Mouse (Mus musculus) heart, adult 2 months (tissue): Measurements from ENCODE around the gene Hipk3. TPM values are rescaled to one million over a fixed set of nuclear protein-coding genes. Genes with fewer than 3 reads are reported as not detected.

ENCODE experiments used
- DNase-seq, 2 experiments: peaks; one replicate each; pipeline ENCODE4 v3.0.0; 2021
- H3K27ac ChIP-seq: fragments of 200-600 bp; 2 replicates; pipeline ENCODE4 v1.8.1; 2022
- H3K27me3 ChIP-seq: fragments of 200-500 bp; 2 replicates; pipeline ENCODE4 v1.6.1; 2012; ENCODE audit warnings: mild to moderate bottlenecking, low read length, inconsistent platforms, mixed read lengths; ENCODE audit not compliant: control insufficient read depth, insufficient read depth
- H3K36me3 ChIP-seq: fragments of 200-500 bp; 2 replicates; pipeline ENCODE4 v1.6.1; 2012; ENCODE audit warnings: low read length, inconsistent platforms; ENCODE audit not compliant: control insufficient read depth, insufficient read depth
- H3K4me1 ChIP-seq: fragments of 200-500 bp; 2 replicates; pipeline ENCODE4 v1.6.1; 2011; ENCODE audit warnings: low read length; ENCODE audit not compliant: control insufficient read depth, insufficient read depth
- H3K4me3 ChIP-seq: fragments of 200-600 bp; 2 replicates; pipeline ENCODE4 v1.8.1; 2022
- H3K79me2 ChIP-seq: fragments of 200-500 bp; replicated peaks from 2 replicates; pipeline ENCODE4 v1.6.1; 2012; ENCODE audit warnings: mild to moderate bottlenecking, inconsistent platforms, low read length, moderate library complexity, mixed read lengths; ENCODE audit not compliant: control insufficient read depth, insufficient read depth
- H3K9ac ChIP-seq: fragments of 200-500 bp; 2 replicates; pipeline ENCODE4 v1.6.1; 2012; ENCODE audit warnings: low read depth, mild to moderate bottlenecking, control low read depth, inconsistent platforms, low read length, mixed read lengths
- CTCF ChIP-seq: fragments of 200-600 bp; IDR thresholded peaks from 2 replicates; pipeline ENCODE4 v1.8.1; 2022; ENCODE audit warnings: antibody characterized with exemption, mild to moderate bottlenecking, moderate library complexity
- EP300 ChIP-seq: fragments of 200-500 bp; IDR thresholded peaks from 2 replicates; pipeline ENCODE4 v1.6.1; 2011; ENCODE audit warnings: low read depth, low read length, control low read depth; ENCODE audit not compliant: insufficient read depth
- POLR2A ChIP-seq: fragments of 200-500 bp; IDR thresholded peaks from 2 replicates; pipeline ENCODE4 v1.6.1; 2011; ENCODE audit warnings: mild to moderate bottlenecking, low read depth, low read length, control low read depth; ENCODE audit not compliant: insufficient read depth
- WGBS: fragments of 180-500 bp; shearing (Covaris S2); methylation state at CpG from one replicate; pipeline ENCODE4 v1.1.7; 2018; 5-methylcytosine and 5-hydroxymethylcytosine counted together
- intact Hi-C: fragments of 180-260 bp; cut with DNase I; formaldehyde crosslinking; loops from one replicate; pipeline ENCODE4 v1.15.1; 2025
- polyA plus RNA-seq: library from polyadenylated mRNA; depleted of rRNA; stranded (reverse); fragments of >200 nt; gene quantifications from 2 replicates; pipeline ENCODE4 v1.2.3, GENCODE M21; 2012
- total RNA-seq, 2 experiments: library from RNA; stranded (reverse); gene quantifications; 2 replicates each; pipeline ENCODE4 v1.2.3; 2021

Hipk3 gene
- total and polyA plus RNA-seq, 3 experiments = 66.9 to 229 (median 206) TPM

- DNase-seq = no peak
- H3K4me1 ChIP-seq = peaks cover 23% of the 10 kb centered on the region
- peaks cover 38% of the 10 kb centered on the region for H3K36me3 ChIP-seq
- peak overlapping the region; percentile 57; the same call in 1 of the 2 replicates for H3K9ac ChIP-seq
- 71% methylated on average over 6 of the region's 6 CpGs for WGBS
- H3K79me2 ChIP-seq = peaks cover 10% of the 10 kb centered on the region
- intact Hi-C loops = loop anchor here (2.0 kb wide), 1 partner anchor 22 kb away; no protein-coding TSS in a partner anchor
- H3K27me3 ChIP-seq = no peaks in the 10 kb centered on the region
- no peak overlapping the region for H3K4me3 ChIP-seq
- TF ChIP-seq EP300 (no peak), CTCF (no peak), POLR2A (no peak)
- peak overlapping the region; percentile 87 for H3K27ac ChIP-seq
Measured at GRCm38 (mm10) chr2:104470536-104470935, 23.7 kb downstream of the Hipk3 start.

DNA sequence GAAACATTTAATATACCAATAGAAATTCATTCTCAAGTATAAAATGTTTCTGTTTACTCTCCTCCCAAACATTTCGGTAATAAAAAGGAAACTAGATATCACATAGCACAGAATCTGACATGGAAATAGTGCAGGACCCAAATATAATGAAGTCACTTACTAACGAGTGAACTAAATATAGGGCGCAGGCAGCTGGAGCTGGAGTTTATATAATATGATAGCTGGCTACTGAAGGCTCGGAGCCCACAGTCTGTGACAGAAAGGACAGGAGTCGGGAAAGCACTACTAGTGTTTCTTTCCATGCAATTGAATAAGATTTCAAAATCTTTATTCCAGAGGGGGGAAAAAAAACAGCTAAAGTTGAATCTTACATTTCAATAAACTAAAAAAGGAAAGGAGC lies 25.8 kb downstream of the Hipk3 start:
- TF ChIP-seq EP300 (no peak), POLR2A (no peak), CTCF (no peak)
- Histone ChIP-seq H3K4me3 (no peak overlapping the region), H3K27me3 (no peaks in the 10 kb centered on the region), H3K79me2 (peaks cover 11% of the 10 kb centered on the region), H3K4me1 (peaks cover 26% of the 10 kb centered on the region), H3K36me3 (peaks cover 41% of the 10 kb centered on the region), H3K27ac (peak overlapping the region; percentile 87), H3K9ac (no peak overlapping the region)
- DNase-seq = no peak
- intact Hi-C loops = no loop called here
- 28% methylated on average over 5 of the region's 5 CpGs for WGBS

- TF ChIP-seq POLR2A (peak; percentile 50; the same call in 1 of the 2 replicates), CTCF (no peak), EP300 (peak; percentile 98)
- peak in 1 of 2 experiments; percentile 66 for DNase-seq
- intact Hi-C loops = no loop called here
- Histone ChIP-seq H3K79me2 (peaks cover 14% of the 10 kb centered on the region), H3K9ac (peak overlapping the region; percentile 87), H3K4me3 (no peak overlapping the region), H3K36me3 (peaks cover 43% of the 10 kb centered on the region), H3K4me1 (peaks cover 29% of the 10 kb centered on the region), H3K27me3 (no peaks in the 10 kb centered on the region), H3K27ac (peak overlapping the region; percentile 87)
- 42% methylated on average over 9 of the region's 9 CpGs for WGBS
Measured at GRCm38 (mm10) chr2:104466908-104467616, 27.2 kb downstream of the Hipk3 start.

- DNase-seq = no peak
- Histone ChIP-seq H3K36me3 (peaks cover 44% of the 10 kb centered on the region), H3K79me2 (peaks cover 14% of the 10 kb centered on the region), H3K4me1 (peaks cover 27% of the 10 kb centered on the region), H3K27ac (peak overlapping the region; percentile 87), H3K4me3 (no peak overlapping the region), H3K9ac (no peak overlapping the region), H3K27me3 (no peaks in the 10 kb centered on the region)
- WGBS = 72% methylated on average over 8 of the region's 8 CpGs
- intact Hi-C loops = no loop called here
- TF ChIP-seq EP300 (no peak), POLR2A (no peak), CTCF (no peak)
Measured at GRCm38 (mm10) chr2:104465639-104466430, 28.4 kb downstream of the Hipk3 start.

GRCm38 (mm10) chr2:104460021-104460420 lies 34.2 kb downstream of the Hipk3 start:
- Histone ChIP-seq H3K79me2 (peaks cover 20% of the 10 kb centered on the region), H3K27ac (peak overlapping the region; percentile 11; the same call in 1 of the 2 replicates), H3K9ac (no peak overlapping the region), H3K36me3 (peaks cover 60% of the 10 kb centered on the region), H3K4me3 (no peak overlapping the region), H3K4me1 (peaks cover 34% of the 10 kb centered on the region), H3K27me3 (no peaks in the 10 kb centered on the region)
- no peak for TF ChIP-seq POLR2A
- no peak for TF ChIP-seq EP300
- no peak for TF ChIP-seq CTCF
- WGBS = 10% methylated on average over 3 of the region's 3 CpGs
- no peak for DNase-seq
- intact Hi-C loops = no loop called here
